Mouse (Mus musculus) myocyte (in vitro differentiated cells): ENCODE results near the gene Prdm8.

ENCODE experiments used
- CEBPB ChIP-seq: IDR thresholded peaks from 2 replicates; pipeline ENCODE4 v1.6.1; 2011; ENCODE audit warnings: mild to moderate bottlenecking, moderate library complexity; ENCODE audit not compliant: poor library complexity, insufficient read depth, severe bottlenecking
- MAX ChIP-seq: IDR thresholded peaks from one replicate; pipeline ENCODE4 v1.6.1; 2011; ENCODE audit warnings: low read depth, mild to moderate bottlenecking, control low read depth
- TCF3 ChIP-seq: IDR thresholded peaks from one replicate; pipeline ENCODE4 v1.6.1; 2011; ENCODE audit warnings: low read depth, control low read depth; ENCODE audit not compliant: insufficient read length
- USF1 ChIP-seq: IDR thresholded peaks from one replicate; pipeline ENCODE4 v1.6.1; 2011; ENCODE audit warnings: low read depth, mild to moderate bottlenecking, control low read depth, moderate library complexity

- TF ChIP-seq MAX: no peak
- no peak for TF ChIP-seq USF1
- no peak for TF ChIP-seq TCF3
- no peak for TF ChIP-seq CEBPB
These were observed 13.5 kb downstream of the Prdm8 start for GRCm38 (mm10) chr5:98180461-98180887.
